Mouse (Mus musculus): ENCODE measurements around the gene Immp2l. TPM values are rescaled to one million over a fixed set of nuclear protein-coding genes. Genes with fewer than 3 reads are reported as not detected.
"Not testable (repeated sequence)": the region's sequence is repeated elsewhere in the genome, so short reads cannot be mapped to it uniquely, and the experiment has no call there.

The Immp2l gene
- total RNA-seq, 2 experiments from 2014 or later = 6.8 to 8.6 TPM

GRCm38 (mm10) chr12:41793681-41794080, 769.8 kb downstream of the Immp2l start:
- DNase-seq (ENCODE audit: low spot score in 2 of 2) = not testable (repeated sequence)

DNA sequence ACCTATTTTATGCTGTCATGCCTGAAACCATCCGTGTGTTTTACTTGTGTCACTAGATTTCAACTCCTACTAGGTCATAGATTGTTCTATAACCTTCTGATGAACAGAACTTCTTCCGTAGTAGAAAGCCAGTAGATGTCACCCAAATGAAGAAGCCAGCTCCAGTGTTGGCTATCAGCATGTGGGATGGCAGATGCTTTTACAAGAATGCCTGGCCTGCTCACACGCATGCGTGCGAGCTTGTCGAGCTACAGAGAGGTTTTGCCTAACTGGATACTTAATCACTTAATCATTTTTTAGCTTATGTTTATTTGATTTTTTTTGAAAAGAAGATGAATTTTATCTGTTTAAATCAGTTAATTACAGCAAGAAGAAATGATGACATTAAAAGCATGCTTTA, 805.6 kb downstream of the Immp2l start:
- DNase-seq (ENCODE audit: low spot score in 2 of 2) = peak; percentile 15 to 42

GRCm38 (mm10) chr12:41831731-41832130, 807.8 kb downstream of the Immp2l start:
- no peak for DNase-seq (ENCODE audit: low spot score in 2 of 2)

DNA sequence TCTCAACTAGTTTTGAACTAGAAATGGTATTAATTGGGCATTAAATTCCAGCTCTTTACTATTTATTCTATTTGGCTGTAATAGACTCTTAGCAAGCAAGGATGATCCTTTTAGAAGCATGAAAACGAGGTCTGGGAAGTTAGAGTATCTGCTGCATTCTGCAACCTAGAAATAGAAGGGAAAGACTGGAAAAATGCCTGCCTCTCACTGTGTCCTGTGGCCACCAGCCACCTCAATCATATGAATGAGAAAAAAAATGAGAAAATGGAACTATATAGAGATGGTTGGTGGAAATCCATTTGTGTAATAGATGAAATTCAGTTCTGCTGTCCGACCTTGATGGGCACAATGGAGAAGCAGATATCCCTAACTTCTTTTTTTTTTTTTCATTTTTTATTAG, 810.8 kb downstream of the Immp2l start:
- DNase-seq (ENCODE audit: low spot score in 2 of 2) = no peak

DNA sequence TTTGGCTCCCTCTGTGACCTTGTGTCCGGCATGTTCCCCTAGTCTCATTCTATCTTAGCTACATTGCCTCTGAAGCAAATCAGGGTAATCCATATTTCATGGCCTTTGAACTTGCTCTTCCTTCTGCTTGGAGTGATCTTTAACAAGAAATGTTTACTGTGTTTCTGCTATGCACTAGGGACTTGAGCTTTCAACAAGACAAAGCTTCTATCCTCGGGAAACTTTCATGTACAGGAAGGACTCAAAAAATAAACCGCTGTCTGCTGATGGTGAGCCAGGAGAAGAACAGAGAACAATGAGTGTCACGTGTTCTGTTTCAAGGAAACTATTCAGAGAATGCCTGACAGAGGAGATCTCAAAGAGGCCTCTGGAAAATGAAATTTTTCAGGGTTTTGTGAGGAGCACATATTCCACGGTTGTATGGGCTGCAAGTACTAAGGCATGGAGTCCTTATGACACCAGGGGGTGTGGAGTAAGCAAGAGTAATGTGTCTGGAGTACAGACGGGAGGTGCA, 814.5 kb downstream of the Immp2l start:
- no peak for DNase-seq (ENCODE audit: low spot score in 2 of 2)

DNA sequence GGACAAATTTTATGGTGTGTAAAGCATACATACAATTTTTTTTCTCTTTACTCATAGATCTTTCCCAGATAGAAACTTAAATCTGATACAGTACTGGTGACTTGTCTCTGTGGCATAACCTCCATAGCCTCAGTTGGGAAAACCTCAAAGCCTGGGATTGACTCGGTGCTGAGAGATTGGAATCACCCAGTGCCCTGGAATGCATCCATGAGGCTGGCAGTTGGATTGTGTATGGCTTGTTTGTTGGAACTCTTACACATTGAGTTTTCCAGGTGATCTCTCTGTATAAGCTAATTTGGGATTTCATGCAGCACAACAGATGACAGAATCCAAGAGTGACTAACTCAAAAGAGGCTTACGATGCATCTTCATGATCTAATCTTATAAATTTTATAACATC, 815.4 kb downstream of the Immp2l start:
- no peak for DNase-seq (ENCODE audit: low spot score in 2 of 2)

DNA sequence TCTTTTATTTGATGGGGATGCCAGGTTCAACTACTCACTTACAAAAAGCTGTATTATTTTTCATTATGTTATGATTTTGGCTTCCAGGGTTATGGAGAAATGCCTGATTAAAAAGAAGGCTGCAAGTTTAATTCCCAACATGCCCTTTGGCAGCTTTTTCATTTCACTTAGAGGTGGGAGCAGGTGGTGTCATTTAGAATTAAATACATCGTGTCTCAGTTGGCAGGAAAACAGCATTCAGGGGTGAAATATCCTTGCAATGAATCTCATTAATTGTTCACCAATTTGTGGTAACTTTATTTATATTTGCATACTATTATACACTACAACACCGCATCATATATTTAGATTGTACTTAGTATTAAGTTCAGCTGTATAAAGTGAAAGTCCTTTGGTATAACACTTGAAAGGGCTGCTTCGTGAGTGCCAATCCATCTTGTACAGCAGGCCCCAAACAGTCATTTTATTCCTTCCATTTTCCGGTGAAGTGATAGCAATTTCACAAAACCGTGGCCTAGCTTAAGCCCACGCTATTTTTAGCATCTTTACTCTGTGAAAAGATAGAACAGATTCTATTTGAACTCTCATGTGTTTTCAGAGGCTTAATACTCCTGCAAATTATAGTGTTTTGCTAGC, 818.9 kb downstream of the Immp2l start:
- no peak for DNase-seq (ENCODE audit: low spot score in 2 of 2)

DNA sequence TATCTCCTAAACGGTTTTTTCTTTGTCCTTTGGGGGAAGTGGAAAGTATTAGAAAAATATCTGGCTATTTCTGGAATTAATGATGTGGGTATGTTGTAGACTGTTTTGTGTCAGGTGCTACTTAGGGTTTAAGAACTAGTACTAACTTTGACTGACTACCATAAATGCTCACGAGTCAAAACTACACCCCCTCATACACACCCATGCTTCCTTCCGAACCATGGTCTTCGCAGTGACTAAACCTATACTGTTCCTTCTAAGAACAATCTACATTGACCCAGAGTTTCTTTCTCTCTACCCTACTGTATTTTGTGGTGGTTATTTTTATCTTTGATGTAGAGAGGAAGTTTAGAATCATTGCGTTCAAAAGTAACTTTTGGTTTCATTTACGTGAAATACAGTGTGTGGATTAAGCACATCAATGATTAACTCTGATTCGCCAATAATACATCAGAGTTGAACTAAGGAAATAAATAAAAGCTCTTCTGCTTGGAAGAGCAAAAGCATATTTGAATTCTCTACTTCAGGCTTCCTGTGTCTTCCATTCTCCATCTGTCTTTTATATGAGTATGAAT, 828.1 kb downstream of the Immp2l start:
- DNase-seq (ENCODE audit: low spot score in 2 of 2) = no peak

DNA sequence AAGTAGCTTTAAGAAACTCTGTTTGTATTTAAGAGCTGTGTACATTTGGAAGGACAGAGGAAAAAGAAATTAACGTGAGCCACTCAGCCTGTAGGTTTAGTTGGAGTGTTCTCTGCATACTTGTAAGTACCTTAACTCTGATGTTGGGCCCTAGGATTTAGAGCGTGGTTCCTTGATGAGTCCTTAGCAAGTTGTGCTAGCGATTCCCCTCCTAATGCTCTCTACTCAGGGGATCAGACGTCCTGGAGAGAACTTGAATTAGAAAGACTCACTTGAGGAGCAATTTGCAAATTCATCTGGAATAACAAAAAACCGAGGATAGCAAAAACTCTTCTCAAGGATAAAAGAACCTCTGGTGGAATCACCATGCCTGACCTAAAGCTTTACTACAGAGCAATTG, 835.8 kb downstream of the Immp2l start:
- not testable (repeated sequence) for DNase-seq (ENCODE audit: low spot score in 2 of 2)

- no peak for DNase-seq (ENCODE audit: low spot score in 2 of 2)
Observed at GRCm38 (mm10) chr12:41868317-41868716, 844.4 kb downstream of the Immp2l start.

DNA sequence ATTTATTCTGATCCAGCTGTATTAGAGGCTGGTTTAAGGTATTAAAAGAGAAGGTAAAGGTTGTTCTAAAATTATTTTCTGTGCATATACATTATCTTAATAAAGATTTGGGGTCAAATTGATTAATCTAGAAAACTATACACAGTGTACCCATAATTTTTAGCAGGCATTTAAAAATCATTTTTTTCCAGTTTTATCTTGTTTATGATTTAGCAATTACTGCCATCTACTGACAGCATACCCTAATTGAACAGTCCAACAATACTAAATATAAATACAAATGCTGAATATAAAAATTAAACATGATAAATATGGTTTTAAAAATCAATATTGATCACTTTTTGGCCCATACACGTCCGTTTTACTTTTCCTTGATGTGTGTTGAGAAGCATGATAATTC, 850.1 kb downstream of the Immp2l start:
- no peak for DNase-seq (ENCODE audit: low spot score in 2 of 2)

GRCm38 (mm10) chr12:41877292-41877959, 853.5 kb downstream of the Immp2l start:
- DNase-seq (ENCODE audit: low spot score in 2 of 2) = peak in 1 of 2 experiments; percentile 29

DNA sequence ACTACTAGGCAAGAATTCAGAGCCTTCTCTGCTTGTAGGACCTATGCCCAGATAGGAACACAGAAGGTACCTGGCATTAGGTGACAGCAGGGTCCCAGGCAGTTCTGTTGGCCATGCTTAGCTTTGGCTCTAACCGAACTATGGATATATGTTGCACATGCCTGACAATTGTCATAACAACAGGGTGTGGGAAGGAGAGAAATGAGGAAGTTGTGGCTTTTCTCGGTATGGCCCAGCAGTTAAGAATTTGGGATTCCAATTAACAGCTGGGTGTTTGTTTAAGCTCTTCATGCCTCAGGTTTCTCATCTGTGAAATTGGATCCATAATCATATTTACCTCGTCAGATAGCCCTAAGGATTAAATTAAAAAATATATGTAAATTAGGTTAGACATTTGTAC, 854.6 kb downstream of the Immp2l start:
- no peak for DNase-seq (ENCODE audit: low spot score in 2 of 2)

GRCm38 (mm10) chr12:41878972-41879371, 855.1 kb downstream of the Immp2l start:
- no peak for DNase-seq (ENCODE audit: low spot score in 2 of 2)

DNA sequence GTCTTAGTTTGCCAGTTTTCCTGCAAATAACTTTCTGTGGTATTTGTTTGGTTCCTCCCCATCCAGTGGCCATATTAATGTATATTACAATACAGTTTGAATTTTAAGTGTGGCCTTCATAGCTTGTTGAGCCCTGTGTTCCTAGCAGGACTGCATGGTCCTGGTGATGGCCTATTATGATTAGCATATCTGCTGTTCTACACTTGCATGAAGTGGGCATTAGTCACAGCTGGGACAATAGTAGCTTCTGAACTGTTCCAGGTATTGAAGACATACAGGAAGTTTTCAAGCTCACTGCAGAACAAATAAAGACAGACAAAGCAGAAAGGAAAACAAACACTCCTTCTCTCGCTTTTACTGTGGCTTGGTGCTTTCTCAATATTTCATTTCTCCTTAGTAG, 855.5 kb downstream of the Immp2l start:
- DNase-seq (ENCODE audit: low spot score in 2 of 2) = no peak

- DNase-seq (ENCODE audit: low spot score in 2 of 2) = no peak
Observed at GRCm38 (mm10) chr12:41880833-41881232, 856.9 kb downstream of the Immp2l start.

GRCm38 (mm10) chr12:41908011-41908410, 884.1 kb downstream of the Immp2l start:
- DNase-seq (ENCODE audit: low spot score in 2 of 2) = no peak

GRCm38 (mm10) chr12:41911626-41912025, 887.7 kb downstream of the Immp2l start:
- DNase-seq (ENCODE audit: low spot score in 2 of 2) = no peak

- no peak for DNase-seq (ENCODE audit: low spot score in 2 of 2)
Observed at GRCm38 (mm10) chr12:41937751-41938150, 913.9 kb downstream of the Immp2l start.

GRCm38 (mm10) chr12:41941853-41942252, 918.0 kb downstream of the Immp2l start:
- DNase-seq (ENCODE audit: low spot score in 2 of 2) = no peak

GRCm38 (mm10) chr12:41944079-41944672, 920.3 kb downstream of the Immp2l start:
- peak in 1 of 2 experiments; percentile 14 for DNase-seq (ENCODE audit: low spot score in 2 of 2)

DNA sequence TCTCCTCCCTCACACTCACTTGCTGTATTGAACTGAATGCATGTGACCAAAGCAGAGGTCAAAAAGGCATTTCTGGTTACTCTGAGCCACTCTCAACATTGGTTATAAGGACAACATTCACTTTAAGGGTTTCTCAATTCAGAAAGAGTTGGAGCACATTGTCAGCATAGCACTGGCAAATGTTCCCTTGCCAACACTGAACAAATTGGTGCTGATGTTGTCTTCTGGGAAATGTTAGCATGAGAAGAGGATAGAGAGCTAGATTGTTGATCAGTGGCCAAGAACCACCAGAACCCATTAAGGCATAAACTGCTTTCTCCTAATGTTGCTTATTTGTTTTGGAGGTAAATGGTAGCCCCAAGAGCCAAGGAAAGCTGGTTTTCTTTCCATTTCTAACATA, 922.6 kb downstream of the Immp2l start:
- no peak for DNase-seq (ENCODE audit: low spot score in 2 of 2)

Data from layer of hippocampus, adult 18-20 months (tissue).